Mouse (Mus musculus): ENCODE data around the gene Pitpnc1. TPM values are rescaled to one million over a fixed set of nuclear protein-coding genes. Genes with fewer than 3 reads are reported as not detected.
A peak's percentile ranks its signal among the peaks of the same experiment; 100 is the strongest.

Pitpnc1 gene
- total RNA-seq, 2 experiments from 2014 or later: 78.8 to 79.4 TPM

DNA sequence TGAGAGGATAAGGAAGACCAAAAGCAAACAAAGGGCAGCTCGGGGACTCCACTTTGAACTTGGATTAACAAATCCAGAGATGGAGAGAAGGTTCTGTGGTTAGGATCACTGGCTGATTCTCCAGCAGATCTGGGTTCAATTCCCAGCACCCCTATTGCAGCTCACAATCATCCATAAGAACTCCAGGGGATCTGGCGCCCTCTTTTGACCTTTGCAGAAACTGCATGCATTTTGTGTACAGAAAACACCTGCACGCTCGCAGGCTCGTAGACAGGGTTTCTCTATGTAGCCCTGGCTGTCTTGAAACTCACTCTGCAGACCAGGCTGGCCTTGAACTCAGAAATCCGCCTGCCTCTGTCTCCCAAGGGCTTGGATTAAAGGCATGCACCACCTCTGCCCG, 219.0 kb downstream of the Pitpnc1 start:
- intact Hi-C loops (cut with DNase I): no loop called here
- DNase-seq: no peak

GRCm38 (mm10) chr11:107250882-107251281, 219.6 kb downstream of the Pitpnc1 start:
- DNase-seq: no peak
- intact Hi-C loops (cut with DNase I): no loop called here

DNA sequence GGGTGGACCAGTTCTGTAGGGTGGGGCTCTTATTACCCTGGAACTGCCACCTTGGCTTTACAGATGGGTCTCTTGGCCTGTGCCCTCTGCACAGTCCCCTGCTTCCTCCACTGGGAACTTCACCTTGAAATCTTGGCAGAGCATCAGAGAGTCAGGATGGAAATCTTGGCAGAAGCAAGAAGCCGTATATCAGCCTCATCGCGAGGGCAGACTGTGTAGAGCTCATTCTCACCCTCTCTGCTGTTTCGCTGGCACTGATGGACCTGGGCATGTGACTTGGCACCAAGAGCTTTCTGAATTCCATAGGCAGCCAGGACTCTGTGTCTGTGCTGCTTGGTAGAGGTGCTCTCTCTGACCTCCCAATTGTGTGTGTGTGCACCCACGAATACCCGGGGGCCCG, 221.7 kb downstream of the Pitpnc1 start:
- intact Hi-C loops (cut with DNase I): no loop called here
- DNase-seq: peak; percentile 74

DNA sequence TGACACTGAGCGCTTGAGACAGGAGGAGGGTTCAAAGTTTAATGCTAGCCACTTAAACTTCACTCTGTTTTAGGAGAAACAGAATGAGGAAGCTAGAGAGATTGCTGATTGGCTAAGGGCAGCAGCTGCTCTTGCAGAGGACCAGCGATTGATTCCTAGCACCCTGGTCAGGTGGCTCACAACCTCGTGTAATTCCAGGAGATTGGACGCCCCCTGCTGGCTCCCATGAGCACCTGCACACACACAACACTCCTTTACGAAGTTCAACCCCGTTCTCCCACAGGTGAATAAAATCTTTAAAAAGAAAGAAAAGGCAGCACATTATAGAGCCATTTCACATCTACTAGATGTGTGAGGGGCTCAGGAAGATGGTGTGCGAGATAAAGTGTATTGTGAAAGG, 224.8 kb downstream of the Pitpnc1 start:
- intact Hi-C loops (cut with DNase I): no loop called here

GRCm38 (mm10) chr11:107243126-107243525, 227.4 kb downstream of the Pitpnc1 start:
- intact Hi-C loops (cut with DNase I): no loop called here
- no peak for DNase-seq

More for the DNA sequence above, 224.8 kb downstream of the Pitpnc1 start:
- DNase-seq: no peak

GRCm38 (mm10) chr11:107241678-107242077, 228.8 kb downstream of the Pitpnc1 start:
- intact Hi-C loops (cut with DNase I): no loop called here
- DNase-seq: no peak

DNA sequence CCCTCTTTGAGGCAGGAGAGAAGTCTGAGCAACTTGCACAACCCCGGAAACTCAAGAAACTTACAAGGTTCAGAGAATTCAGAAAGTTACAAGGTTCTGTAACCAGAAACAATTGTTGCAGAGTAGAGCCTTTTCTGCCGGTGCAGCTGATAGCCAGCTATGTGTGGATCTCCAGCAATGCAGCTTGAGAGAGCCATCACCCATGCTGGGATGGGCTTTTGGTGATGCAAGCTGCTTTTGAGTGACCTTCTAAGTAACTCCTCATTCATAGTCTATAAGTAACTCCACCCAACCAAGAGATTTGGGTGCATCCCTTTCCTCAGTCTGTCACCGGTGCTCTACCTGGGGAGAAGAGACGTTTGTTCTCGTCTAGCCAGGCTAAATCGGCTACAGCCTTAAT, 232.0 kb downstream of the Pitpnc1 start:
- intact Hi-C loops (cut with DNase I): no loop called here
- DNase-seq: no peak

- DNase-seq: no peak
- intact Hi-C loops (cut with DNase I): no loop called here
Observed at GRCm38 (mm10) chr11:107237532-107237931, 233.0 kb downstream of the Pitpnc1 start.

DNA sequence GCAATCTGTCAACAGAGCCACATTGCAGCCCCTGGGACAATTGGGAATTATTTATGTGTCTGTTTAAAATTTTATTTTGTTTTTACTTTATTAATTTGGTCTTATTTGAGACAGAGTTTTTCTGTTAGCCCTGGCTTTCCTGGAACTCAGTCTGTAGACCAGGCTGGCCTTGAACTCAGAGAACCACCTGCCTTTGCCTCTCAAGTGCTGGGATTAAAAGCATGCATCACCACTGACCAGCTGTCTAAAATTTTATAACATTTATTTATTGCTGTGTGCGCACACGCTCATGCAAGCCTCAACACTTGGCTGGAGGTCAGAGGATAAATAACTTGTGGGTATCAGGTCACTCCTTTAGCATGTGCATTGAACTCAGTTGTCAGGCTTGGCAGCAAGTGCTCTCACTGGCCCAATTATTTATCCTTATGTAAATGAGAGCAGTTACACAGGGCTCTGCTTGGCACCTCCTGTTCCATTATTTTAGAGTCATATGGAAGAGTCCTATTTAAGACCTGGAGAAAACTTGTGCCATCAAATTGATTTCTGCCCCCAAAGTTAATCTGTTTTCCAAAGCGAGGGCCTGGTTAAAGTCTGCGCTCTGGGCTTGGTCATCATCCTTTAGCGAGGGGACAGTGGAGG, 237.1 kb downstream of the Pitpnc1 start:
- DNase-seq: no peak
- intact Hi-C loops (cut with DNase I): no loop called here

DNA sequence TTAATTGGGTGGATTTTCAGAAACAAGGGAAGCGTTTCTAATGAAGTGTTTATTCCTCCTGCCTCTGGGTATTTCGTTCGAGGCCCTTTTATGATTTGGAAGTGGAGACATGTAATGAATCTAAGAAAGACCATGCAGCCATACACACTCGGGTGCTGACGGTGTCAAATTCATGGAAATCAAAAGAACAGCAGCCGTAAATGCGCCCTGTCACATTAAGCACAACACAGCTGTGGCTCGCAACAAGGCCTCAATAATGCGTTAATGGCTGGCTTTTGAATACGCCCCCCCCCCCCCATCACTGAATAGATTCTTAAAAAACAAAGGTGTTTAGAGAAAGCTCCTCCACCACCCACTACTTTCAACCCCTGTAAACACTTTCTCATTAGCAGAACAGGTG, 240.4 kb downstream of the Pitpnc1 start:
- intact Hi-C loops (cut with DNase I): no loop called here
- DNase-seq: no peak

DNA sequence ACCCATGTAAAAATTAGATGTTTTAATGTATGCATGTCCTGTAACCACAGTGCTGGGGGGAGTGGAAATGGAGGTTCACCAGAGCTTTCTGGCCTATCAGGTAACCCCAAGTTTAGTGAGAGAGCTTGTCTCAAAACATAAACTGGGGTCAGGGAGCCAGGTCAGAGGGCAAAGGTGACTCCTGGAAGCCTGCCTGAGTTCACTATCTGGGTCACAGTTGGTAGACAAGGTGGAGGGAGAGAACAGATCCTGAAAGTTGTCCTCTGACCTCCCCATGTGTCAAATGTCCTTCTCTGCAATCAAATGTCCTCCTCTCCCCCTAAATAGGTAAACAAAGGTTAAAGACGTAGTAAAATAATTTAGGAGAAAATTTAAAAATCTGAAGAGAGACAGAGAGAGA, 244.1 kb downstream of the Pitpnc1 start:
- intact Hi-C loops (cut with DNase I): no loop called here
- DNase-seq: no peak

DNA sequence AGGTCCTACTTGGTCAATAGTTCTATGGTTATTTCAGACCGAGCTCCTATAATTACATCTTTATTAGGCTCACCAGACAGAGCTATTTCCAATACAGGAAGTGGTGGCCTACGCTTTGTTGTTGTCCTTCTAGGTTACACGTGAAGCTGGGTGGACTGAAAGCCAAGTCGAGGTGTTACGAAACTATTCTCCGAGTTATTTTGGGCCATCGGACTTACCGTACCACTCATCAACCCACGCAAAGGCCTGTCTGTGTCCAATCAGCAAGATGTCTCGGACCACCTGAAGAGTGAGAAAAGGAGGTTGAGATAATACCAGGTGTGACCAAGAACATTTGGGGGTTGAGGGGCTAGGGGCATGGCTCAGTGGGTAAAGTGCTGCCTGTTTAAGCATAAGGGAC, 244.5 kb downstream of the Pitpnc1 start:
- intact Hi-C loops (cut with DNase I): no loop called here
- no peak for DNase-seq

- intact Hi-C loops (cut with DNase I): no loop called here
Observed at GRCm38 (mm10) chr11:107225301-107225700, 245.2 kb downstream of the Pitpnc1 start.

GRCm38 (mm10) chr11:107223667-107224214, 246.8 kb downstream of the Pitpnc1 start:
- intact Hi-C loops (cut with DNase I): no loop called here
- DNase-seq: no peak

More at GRCm38 (mm10) chr11:107225301-107225700, 245.2 kb downstream of the Pitpnc1 start:
- DNase-seq: no peak

GRCm38 (mm10) chr11:107223169-107223561, 247.3 kb downstream of the Pitpnc1 start:
- intact Hi-C loops (cut with DNase I): no loop called here
- DNase-seq: no peak

DNA sequence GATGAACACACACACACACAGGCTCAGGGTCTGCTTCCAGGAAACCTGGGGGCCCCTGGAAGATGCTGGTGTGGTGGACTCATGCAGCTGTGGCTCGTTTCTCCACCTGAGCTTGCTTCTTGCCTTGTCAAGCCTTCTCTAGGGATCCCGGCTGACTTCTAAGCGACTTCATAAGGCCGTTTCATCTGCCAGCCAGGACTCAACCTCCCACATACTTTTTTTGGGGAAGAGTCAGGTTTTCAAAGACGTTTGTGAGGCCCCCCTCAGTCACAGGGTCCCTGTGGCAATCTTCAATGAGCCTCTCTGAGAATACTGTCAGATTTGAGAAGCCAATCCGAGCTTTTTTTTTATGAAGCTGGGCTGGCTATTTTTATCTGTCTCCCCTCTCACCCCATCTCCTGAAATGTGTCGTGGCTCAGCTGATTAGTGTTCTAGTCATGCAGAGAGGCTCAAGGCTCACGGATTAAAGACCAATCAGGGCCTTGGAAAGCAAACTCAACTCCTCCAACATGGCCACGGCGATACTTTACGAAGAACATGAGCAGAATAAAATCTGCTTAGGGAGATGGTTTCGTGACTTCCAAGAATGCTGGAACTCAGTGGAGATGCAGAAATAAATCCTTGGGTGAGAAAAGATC, 247.8 kb downstream of the Pitpnc1 start:
- no peak for DNase-seq
- intact Hi-C loops (cut with DNase I): no loop called here

- intact Hi-C loops (cut with DNase I): no loop called here
- DNase-seq: no peak
Observed at GRCm38 (mm10) chr11:107215111-107215510, 255.4 kb downstream of the Pitpnc1 start.

DNA sequence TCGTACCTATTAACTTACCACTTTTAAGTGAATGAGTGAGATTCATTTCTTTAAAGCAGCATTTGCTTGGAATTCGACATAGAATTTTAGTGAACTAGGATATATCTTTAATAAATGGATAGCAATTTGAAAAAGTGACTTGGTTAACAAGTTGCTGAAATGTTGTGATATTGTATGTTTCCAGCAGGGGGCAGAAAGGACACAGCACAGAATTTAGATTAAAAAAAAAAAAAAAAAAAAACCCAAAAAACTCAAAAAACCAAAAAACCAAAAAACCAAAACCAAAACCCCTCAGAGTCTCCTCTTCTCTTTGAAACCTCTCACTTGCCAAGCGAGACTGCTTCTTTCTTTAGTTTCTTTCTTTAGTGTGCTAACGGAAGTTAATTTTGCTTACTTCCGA, 256.8 kb downstream of the Pitpnc1 start:
- no peak for DNase-seq

GRCm38 (mm10) chr11:107209818-107210217, 260.7 kb downstream of the Pitpnc1 start:
- intact Hi-C loops (cut with DNase I): no loop called here
- DNase-seq: no peak

More for the DNA sequence above, 256.8 kb downstream of the Pitpnc1 start:
- intact Hi-C loops (cut with DNase I): loop anchor here (2.0 kb wide), 1 partner anchor 255 kb away; no protein-coding TSS in a partner anchor

GRCm38 (mm10) chr11:107201773-107202172, 268.7 kb downstream of the Pitpnc1 start:
- DNase-seq: no peak
- intact Hi-C loops (cut with DNase I): no loop called here

- intact Hi-C loops (cut with DNase I): no loop called here
- DNase-seq: no peak
Observed at GRCm38 (mm10) chr11:107199281-107199680, 271.2 kb downstream of the Pitpnc1 start.

- DNase-seq: no peak
- intact Hi-C loops (cut with DNase I): no loop called here
Observed at GRCm38 (mm10) chr11:107195334-107195733, 275.2 kb downstream of the Pitpnc1 start.
